Mouse (Mus musculus) urinary bladder, postnatal 10 days (tissue): ENCODE results near the gene Arl15.

ENCODE experiments used
- DNase-seq: peaks from one replicate; pipeline ENCODE4 v3.0.0; 2022; ENCODE audit warnings: low spot score

Arl15 gene

DNA sequence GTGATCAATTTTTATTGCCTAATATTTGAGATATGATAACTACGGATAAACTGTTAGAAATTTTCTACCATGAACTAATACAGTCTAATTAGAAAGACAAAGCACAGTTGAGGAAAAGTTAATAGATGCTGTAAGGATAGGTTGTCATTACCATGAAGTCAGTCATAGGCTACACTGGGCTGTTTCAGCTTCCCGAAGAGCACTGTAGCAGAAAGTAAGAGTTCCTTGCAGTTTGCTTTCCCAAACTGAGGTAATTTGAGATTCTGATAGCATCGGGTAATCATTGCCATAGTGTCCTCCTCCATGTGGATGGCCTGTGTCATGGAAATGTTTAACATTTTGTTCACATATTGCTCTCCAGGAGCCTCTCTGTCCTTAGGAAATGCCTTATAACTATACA, 195.9 kb downstream of the Arl15 start:
- DNase-seq: no peak

DNA sequence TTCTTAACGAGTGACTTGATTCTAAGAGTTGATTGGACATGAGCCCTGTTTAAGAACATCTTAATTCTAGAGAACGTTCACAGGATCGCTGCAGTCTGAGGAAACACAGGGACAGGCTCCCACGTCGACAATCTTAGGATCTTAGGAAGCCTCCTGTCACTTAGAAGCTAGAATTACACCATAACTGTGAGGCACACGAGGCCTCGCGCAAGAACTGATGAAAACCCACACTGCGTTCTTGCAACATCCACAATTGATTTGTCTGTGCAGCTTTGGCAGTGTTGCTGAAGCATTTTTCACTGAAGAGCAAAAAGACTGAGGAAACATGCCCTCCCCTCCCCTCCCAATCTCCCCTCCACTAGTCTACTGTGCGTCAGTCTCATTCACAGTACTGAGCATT, 196.4 kb downstream of the Arl15 start:
- no peak for DNase-seq

DNA sequence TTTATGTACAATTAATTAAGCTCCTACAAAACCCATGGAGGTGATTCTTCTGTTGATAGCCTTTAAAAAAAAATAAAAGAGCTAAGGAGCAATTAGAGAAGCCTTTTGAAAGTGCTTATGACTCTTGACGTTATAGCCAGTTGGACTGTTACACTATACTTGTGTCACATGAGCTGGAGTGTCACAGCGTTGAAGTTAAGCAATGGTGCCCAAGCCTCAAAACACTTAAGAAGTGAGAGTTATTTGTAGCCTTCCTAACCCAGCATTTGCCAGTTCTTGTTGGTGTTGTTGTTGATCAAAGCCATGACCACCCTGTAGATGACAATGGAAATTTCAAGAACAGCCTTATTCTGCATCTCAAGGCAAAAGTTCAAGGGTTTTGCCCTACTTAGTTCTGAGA, 198.8 kb downstream of the Arl15 start:
- no peak for DNase-seq

- no peak for DNase-seq
Observed at GRCm38 (mm10) chr13:113994586-113994985, 200.3 kb downstream of the Arl15 start.

DNA sequence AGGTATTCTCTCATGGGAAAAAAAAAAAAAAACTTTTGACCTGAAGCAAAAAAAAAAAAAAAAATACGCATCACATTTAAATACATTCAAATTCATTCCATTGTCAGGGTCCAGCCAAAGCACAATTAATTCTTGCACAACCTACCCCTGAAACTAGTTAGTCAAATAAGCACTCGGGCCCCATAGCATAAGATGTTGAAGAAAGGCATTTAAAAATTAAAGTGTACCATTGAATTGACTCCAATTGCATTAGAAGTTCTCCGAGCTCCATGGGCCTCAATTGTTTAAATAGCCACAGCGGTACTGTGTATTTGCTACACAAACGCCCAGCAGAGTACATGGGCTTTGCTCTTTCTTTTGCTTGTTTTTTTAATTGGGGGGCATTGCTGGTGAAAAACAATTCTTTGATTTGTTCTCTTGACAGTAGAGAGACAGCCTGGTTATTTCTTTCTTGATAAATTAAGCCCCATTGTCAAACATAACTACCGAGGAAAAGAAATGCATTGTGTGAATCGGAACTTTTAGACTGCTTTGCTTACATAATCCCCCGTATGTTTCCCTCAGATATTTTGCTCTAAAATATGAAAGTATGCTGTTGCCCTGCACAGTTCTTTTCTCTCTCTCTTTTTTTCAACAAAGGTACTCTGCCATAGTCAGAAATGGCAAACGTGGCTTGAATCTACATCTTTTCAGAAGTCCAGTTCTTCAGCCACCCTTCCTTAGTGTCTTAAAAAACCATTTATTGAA, 201.4 kb downstream of the Arl15 start:
- DNase-seq: no peak

- no peak for DNase-seq
Observed at GRCm38 (mm10) chr13:113998811-113999210, 204.5 kb downstream of the Arl15 start.

DNA sequence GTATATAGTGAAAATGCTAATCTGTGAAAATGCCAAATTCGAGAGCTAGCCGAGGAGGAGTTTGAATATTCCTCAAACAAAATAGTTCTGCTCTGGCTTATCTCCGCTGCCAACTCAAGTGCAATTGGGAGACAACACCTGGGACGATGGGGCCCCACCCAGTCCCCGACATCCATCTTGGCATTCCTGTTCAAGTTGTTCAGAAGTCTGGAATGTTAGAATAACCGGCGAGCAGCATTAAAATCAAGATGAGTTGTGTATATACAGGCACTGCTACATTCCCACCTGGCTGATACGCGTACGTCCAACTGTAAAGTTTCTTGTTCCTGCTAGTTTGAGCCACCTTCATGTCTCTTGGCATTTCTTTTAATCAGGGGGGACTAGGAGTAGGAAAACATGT, 209.2 kb downstream of the Arl15 start:
- no peak for DNase-seq

- no peak for DNase-seq
Observed at GRCm38 (mm10) chr13:114004191-114004590, 209.9 kb downstream of the Arl15 start.

- no peak for DNase-seq
Observed at GRCm38 (mm10) chr13:114009786-114010185, 215.5 kb downstream of the Arl15 start.

- DNase-seq: no peak
Observed at GRCm38 (mm10) chr13:114010521-114010920, 216.2 kb downstream of the Arl15 start.

DNA sequence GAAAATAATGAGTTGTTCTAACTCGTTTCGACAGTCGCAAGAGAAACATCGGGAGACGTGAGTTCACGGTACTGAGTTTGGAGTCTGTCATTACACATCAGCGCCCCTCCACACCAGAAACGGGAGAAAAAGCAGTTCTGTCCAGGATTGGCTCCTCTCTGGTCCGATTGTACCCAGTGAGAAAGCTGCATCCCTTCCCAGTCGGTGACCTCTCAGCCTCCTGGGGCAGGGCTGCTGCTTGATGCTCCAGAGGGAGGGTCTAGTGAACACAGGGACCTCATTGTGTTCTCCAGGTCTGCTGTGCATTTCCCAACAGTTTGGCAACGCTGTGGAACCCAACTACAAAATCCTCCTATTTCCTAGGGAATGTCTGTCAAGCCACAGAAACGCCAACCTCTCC, 216.7 kb downstream of the Arl15 start:
- no peak for DNase-seq

GRCm38 (mm10) chr13:114017928-114018327, 223.6 kb downstream of the Arl15 start:
- no peak for DNase-seq

- no peak for DNase-seq
Observed at GRCm38 (mm10) chr13:114023541-114023940, 229.2 kb downstream of the Arl15 start.

- DNase-seq: no peak
Observed at GRCm38 (mm10) chr13:114026306-114026705, 232.0 kb downstream of the Arl15 start.

- no peak for DNase-seq
Observed at GRCm38 (mm10) chr13:114026751-114027150, 232.4 kb downstream of the Arl15 start.

GRCm38 (mm10) chr13:114048071-114048470, 253.8 kb downstream of the Arl15 start:
- no peak for DNase-seq

DNA sequence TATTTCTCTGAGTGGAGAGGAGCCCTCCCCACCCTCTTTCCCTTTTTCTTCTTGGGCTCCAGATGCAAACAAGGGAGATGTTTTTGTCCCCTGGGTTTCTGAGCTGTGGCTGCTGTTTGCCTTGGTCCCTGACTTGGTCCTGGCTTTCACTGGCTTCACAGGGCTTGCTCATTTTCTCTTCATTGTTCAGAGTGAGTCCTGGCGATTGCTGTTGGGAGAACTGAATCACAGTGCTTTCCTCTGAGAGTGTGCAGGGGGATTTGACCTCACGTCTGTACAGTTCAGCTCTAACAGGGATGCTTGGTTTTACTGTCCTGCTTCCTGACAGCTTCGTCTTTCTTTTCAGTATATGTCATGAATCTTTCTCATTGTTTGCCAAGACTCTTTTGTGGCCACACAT, 254.4 kb downstream of the Arl15 start:
- DNase-seq: no peak

- DNase-seq: no peak
Observed at GRCm38 (mm10) chr13:114051151-114051850, 257.0 kb downstream of the Arl15 start.

- DNase-seq: no peak
Observed at GRCm38 (mm10) chr13:114052426-114053205, 258.3 kb downstream of the Arl15 start.

DNA sequence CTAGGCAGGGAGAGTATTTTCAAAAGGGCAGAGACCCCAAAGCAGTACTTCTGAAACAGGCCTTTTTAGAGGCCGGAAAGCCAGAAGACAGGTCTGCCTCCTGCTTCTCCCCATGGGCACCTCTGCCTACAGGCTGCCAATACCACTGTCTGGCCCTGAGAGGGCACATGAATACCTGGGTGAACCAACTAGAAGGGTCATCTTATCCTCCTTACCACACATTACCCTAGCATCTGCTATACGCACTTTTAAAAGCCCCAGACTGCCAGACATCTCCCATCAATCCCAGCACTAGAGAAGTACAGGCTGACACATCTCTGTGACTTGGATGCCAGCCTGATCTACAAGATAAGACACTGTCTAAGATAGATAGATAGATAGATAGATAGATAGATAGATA, 259.0 kb downstream of the Arl15 start:
- DNase-seq: no peak

DNA sequence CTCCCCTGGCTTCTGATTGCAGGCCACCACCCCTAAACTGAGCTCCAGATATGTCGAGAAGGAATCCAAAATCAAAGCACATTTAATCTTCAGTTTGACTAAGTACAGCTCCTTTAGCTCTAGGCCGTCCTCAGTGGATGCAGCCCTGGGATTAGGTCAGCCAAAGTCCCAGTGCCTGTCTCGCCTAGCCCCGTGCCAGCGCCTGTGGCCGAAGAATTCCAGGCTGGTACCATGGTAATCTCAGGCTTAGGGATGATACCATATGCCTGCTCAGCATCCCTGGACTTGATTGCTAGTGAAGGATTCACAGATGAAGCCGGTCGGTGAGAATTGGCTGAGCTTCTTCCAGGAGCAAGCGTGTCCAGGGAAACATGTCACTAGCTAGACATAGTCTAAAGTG, 261.4 kb downstream of the Arl15 start:
- DNase-seq: no peak

DNA sequence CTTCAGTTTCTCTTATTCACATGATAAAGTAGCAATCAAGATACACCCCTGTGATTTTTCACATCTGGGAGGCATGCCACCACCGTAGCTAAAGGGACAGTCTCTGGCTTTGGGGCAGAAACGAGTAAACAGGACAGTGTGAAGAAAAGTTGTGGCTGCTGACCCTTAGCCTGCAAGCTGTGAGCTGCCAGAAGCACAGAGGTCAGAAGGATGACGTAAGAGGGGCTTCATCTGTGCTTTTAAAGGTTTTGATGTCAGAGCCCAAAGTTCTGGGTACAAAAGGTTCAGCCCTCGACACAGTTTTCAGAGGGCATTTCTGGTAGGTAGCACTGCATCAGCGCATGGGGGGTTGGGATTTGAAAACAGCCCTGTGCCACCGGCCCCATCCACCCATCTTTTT, 266.0 kb downstream of the Arl15 start:
- no peak for DNase-seq

GRCm38 (mm10) chr13:114061234-114061633, 266.9 kb downstream of the Arl15 start:
- DNase-seq: no peak
